Mouse (Mus musculus) heart, postnatal 25 days (tissue): ENCODE results near the gene Mgll. TPM values are rescaled to one million over a fixed set of nuclear protein-coding genes. Genes with fewer than 3 reads are reported as not detected.

ENCODE experiments used
- DNase-seq: peaks from one replicate; pipeline ENCODE4 v3.0.0; 2022; ENCODE audit warnings: low spot score
- intact Hi-C: fragments of 180-260 bp; cut with DNase I; formaldehyde crosslinking; loops from one replicate; pipeline ENCODE4 v1.15.1; 2025
- total RNA-seq, 2 experiments: library from RNA; stranded (reverse); gene quantifications; 2 replicates each; pipeline ENCODE4 v1.2.3; 2021

Gene Mgll
- total RNA-seq, 2 experiments from 2014 or later, result 115 to 127 TPM

DNA sequence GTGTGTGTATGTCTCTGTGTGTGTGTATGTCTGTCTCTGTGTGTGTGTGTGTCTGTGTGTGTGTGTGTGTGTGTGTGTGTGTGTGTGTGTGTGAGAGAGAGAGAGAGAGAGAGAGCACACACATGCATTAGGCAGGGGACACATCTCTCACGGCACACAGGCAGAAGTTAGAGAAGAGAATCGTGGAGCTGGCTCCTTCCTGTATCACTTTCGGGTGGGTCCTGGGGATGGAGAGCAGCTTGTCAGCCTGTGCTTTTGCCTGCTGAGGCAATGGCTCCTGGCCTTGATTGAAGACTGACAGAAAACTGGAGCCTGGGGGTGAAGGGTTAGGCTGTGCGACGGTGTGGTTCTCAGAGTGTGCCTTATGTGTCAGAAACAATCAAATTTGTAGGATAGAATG, 8.2 kb upstream of the Mgll start:
- no peak for DNase-seq
- intact Hi-C loops, result loop anchor here (5.0 to 10.0 kb wide), 2 partner anchors 41 to 71 kb away; no protein-coding TSS in a partner anchor

DNA sequence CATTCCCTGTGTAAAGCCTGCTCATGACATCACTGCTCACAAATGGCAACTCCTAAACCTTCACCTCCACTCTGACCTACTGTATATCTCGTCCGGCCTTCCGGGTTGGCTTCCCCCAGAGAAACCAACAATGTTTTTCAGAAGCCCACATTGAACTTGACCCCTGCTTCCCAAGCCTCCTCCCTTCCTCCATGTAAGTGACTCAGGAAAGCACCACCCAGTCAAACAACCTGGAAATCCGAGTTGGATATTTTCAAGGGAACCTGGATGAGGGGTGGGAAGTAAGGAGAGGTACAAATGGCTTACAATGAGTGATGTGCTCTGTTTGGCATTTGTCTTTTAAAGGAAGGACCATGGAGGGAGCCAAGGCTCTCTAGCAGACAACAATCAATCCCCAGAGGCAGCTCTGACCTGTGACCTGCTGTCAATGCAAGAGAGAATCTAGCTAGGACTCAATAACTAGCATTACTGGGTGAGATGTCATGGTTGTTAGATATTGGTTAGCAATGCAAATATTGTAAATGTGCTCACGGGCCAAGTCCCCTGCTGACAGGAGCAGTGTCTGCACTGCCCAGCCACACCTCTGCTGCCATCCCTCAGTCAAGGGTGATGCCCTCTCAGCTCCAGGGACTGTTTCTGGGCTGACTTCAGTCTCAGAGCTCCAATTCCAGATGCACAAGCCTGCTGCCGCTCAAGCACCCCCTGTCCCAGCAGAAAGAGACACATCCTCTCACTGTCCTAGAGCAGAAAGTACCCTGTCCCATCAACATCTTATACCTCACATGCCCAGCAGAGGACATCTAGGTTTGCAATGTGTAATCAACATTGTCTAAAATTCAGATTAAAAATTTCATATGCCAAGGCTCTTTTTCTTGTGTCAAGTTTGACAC, 6.8 kb upstream of the Mgll start:
- intact Hi-C loops, result loop anchor here (5.0 to 10.0 kb wide), 2 partner anchors 40 to 73 kb away; no protein-coding TSS in a partner anchor
- peak; percentile 49 for DNase-seq

GRCm38 (mm10) chr6:88718033-88718725, 6.0 kb upstream of the Mgll start:
- intact Hi-C loops, result loop anchor here (5.0 to 10.0 kb wide), 2 partner anchors 39 to 73 kb away; no protein-coding TSS in a partner anchor
- DNase-seq, result no peak

DNA sequence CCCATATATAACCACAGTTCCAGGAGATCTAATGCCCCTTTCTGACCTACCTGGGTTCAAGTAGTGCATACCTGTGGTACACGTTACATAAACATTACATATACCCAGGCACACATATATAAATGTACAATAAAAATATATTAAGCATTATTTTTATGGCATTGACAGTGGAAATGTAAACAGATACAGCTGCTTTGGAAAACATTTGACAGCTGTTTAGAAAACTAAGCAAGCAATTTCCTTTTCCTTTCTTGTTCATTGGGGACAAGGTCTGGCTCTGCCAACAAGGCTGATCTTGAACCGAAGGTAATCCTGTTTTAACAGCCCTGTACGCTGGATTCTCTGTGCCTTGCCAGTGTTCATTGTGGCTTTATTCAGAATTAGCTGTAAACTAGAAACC, 3.2 kb upstream of the Mgll start:
- intact Hi-C loops, result no loop called here
- no peak for DNase-seq

- DNase-seq, result no peak
- intact Hi-C loops, result no loop called here
These were observed 1.3 kb upstream of the Mgll start for GRCm38 (mm10) chr6:88722906-88723305.

DNA sequence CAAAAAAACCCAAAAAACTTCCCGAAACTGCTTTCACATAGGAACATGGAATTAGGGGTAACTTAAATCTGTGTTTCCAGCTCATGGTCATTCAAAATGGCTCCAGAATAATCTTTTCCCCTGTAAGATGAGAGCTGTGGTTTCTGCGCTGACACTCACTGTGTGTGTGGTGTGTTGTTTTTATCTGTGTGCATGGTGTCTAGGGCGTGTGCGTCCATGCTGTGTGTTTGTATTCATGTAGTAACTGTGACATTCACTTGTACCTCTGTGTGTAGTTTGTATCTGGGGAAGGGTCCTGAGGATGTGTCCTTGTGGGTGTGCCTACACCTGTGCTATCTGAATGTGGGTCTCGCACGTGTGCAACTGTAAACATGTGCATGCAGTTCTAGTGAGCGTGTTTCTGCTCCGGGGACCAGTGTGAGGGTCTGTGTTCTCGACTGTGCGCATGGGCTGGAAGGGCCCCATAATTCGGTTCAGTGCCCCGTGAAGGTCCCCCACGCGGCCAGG, 353 bp upstream of the Mgll start:
- no peak for DNase-seq
- intact Hi-C loops, result no loop called here

DNA sequence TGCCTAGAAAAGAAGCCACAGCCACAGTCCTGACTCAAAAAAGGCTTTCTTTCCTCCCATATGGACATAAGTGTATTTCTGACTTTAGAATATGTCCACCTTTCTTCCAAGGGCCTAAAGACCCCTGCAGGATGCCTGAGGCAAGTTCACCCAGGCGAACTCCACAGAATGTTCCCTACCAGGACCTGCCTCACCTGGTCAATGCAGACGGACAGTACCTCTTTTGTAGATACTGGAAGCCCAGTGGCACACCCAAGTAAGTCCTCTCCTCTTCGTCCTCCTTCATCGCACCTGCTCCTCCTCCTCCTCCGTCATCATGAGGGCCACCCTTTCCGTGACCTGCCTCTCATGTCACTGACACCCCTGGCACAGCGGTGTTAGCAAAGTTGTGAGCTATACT, 1.4 kb downstream of the Mgll start:
- DNase-seq, result no peak
- intact Hi-C loops, result loop anchor here (5.0 kb wide), 2 partner anchors 97 to 133 kb away; no protein-coding TSS in a partner anchor

DNA sequence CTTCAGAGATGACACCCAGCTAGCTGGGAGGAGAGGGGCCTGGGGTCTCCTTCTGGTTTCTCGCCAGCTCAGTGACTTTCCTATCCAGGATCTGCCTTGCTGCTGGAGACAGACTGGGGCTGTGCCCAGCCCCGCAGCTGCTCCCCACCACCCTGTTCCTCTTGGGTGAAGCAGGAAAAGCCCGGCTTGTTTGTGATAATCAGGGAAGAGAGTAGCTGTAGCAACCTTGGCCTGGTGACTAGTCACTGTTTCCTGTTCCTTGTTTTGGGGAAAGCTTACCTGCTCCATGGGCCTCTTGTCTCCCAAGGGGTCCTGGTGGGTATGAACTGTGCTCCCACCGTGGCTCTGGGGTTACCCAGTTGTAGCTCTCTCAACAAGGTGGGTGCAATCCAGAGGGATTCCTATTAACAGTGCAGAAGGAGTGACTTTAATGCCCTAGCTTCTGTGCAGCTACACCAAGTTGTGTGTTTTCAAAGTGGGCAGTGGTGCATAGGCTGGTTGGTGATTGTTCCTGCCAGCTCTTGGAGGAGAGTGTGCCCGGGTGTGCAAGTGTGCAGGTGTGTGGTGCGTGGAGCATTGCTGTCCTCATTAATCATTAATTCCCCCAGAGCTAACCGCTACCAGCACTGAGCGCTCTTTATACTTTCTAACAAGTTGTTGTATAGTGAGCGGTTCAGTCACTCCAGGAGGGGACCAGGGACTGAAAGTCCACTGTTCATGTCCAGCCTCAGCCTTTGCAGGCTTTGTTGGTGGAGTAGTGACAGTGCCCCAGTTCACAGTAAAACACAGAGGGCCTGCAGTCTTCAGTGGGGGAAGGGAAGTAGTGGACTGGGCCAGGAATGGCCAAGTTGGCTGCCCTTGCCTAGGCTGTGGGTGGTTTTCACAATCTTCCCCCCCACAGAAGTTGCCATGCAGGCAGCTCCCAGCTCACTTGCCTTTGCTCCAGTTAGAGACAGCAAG, 2.3 kb downstream of the Mgll start:
- no peak for DNase-seq
- intact Hi-C loops, result loop anchor here (5.0 kb wide), 2 partner anchors 96 to 134 kb away; no protein-coding TSS in a partner anchor

GRCm38 (mm10) chr6:88727490-88727889, 3.3 kb downstream of the Mgll start:
- no peak for DNase-seq
- intact Hi-C loops, result loop anchor here (5.0 kb wide), 2 partner anchors 95 to 135 kb away; no protein-coding TSS in a partner anchor

GRCm38 (mm10) chr6:88728054-88728453, 3.8 kb downstream of the Mgll start:
- no peak for DNase-seq
- intact Hi-C loops, result loop anchor here (2.0 to 5.0 kb wide), 3 partner anchors 29 to 136 kb away; no protein-coding TSS in a partner anchor

DNA sequence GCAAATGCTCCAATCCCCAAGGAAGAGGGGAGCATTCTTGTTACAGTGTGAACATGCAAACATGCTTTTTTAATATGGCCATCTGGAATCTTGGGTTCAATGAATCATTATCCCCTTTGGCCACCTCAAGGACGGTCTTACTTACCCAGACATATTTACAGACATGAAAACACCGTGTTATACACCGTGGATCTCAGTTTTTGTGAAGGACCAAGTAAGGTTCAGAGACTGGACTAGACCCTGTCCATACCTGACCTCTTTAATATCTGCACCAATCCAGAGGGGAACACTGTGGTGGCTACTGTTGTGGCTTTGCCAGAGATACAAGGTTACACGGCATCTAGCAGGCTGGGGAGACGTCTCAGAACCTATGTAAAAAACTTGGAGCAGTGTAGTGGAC, 4.3 kb downstream of the Mgll start:
- intact Hi-C loops, result loop anchor here (2.0 to 5.0 kb wide), 3 partner anchors 28 to 136 kb away; no protein-coding TSS in a partner anchor
- DNase-seq, result no peak

- DNase-seq, result no peak
- intact Hi-C loops, result no loop called here
These were observed 7.1 kb downstream of the Mgll start for GRCm38 (mm10) chr6:88731211-88731751.

DNA sequence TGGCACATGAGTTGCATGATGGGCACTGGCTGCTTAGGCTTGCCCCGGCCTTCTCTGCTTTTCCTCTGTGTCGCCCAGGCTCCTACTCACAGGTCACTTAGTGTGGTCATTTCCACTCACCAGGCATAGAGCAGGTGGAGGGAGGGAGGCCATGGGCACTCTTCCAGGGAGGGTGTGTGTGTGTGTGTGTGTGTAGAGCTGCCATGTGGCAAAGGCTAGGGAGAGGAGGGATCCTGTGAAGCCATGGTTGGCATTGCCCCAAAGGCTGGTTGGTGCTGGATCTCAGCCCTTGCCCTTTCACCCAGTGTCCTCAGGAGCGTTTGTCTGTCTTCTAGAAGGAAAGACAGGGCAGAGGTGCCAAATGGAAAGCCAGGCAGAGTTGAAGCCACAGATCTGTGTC, 7.8 kb downstream of the Mgll start:
- no peak for DNase-seq
- intact Hi-C loops, result no loop called here

DNA sequence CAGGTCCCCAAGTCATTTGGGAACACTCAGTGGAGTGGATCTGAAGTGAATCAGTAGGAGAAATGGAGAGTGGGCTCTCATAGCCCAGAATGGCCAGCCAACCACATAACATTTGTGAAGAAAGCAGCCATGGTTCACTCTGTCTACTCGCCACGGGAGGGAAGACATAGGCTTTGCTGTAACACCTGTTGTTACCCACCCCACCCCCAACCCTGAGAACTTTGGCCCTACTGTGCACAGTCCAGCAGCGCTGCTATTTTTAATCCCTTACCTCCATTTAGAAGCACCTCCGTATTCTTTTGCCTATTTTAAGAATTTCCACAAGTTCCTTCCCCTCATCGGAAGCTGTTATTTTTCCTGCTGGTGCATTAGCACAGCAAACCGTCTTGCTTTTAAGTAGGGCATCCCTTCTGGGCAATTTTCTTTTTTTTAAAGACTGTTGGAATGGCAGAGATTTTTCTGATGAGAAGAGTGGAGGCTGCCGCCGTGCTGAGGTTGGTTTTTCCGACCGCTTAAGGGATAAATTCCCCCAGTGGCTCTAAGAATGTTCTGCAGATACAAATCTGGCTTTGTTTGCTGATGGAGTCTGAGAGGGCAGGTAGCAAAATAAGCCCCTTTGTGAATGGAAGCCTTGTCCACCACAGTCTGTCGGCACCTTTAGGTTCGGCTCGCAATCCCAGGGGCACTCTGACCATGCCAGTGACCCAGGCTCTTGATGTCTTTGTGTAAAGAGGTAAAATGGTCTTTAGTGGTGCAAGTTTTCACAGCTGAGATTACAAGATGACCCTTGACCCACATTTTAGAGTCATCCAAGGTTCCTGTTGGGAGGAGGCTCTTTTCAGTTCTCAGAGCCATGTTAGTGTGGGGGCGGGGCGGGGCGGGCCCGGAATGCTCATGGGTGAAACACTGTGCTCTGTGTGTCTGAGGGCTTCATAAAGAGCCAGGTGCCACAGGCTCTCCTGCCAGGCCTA, 8.7 kb downstream of the Mgll start:
- intact Hi-C loops, result no loop called here
- no peak for DNase-seq

- DNase-seq, result no peak
- intact Hi-C loops, result no loop called here
These were observed 12.1 kb downstream of the Mgll start for GRCm38 (mm10) chr6:88736337-88736736.

DNA sequence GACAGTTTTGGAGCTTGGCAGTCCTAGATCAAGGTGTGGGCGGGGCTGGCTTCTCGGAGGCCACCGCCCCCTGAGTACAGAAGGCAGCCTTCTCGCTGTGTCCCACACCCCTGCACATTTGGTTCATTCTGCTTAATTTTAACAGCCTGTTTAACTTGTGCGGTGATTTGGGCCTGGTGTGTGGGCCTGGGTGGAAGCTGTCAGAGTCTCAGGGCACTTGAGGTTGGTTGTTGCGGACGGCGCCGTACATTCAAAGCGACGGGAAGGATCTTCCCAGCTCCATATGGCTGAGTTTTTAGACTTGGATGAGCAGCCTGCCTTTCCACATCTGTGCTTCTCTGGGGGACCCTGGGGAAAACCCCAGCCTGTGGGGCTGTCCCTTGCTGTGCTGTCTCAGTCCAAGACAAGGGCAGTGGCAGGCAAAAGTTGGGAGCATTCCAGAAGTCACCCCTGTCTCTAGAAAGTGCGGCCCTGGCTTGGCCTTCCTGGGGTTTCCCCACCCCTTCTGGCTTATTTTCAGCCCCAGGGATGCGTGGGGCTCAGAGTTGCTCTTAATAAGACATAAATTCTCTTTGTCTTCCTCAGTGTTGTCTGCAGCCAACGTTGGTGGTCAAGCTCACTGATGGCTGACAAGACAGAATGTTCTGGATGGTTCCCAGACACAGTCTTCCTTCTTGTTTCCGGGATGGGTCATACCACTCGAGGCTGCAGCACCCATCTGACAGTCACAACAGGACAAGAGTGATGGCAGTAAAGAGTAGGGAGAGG, 12.7 kb downstream of the Mgll start:
- intact Hi-C loops, result no loop called here
- no peak for DNase-seq

DNA sequence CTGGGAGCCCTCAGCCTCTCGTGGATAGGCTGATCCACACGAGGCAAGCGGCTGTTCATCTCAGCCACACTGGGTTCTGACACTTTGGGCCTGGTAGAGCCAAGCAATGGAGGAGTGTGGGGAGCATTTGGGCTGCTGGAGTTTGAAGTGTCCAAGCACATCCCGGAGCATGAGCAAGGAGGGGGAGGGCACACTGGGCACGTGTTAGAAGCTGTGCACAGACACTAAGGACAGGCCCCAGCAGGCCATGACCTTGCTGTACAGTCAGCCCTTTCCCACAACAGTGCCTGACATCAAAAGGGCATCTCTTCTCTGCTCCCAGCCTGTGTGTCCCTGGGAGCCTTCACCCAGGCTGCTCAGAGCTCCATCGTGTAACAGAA, 13.3 kb downstream of the Mgll start:
- no peak for DNase-seq
- intact Hi-C loops, result no loop called here
